Mouse (Mus musculus): ENCODE results near the gene Map3k11.

Map3k11 gene

DNA sequence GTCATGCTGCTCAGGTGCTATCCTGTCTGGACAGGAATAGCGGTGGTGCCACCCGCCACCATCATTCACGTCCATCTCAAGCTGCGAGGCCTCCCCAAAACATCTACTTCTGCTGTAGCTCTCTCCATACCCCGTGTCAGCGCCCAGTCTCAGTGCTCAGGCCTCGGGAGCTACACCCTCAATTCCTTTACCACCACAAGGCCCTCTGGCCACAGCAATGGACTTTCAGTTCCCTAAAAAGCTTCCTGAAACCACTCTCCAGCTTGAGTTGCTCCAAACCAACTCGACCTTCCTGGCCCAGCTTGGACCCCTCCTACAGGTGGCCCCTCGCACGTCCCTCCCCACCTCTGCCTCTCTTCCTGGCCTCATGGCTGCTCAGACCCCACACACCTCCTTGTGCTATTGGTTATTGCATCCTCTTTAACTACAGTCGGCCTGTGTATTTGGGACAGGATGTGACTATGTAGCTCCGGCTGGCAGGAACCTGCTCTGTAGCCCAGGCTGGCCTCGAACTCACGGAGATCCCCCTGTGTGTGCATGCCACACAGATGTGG, 23.4 kb downstream of the Map3k11 start:
- no peak for DNase-seq

DNA sequence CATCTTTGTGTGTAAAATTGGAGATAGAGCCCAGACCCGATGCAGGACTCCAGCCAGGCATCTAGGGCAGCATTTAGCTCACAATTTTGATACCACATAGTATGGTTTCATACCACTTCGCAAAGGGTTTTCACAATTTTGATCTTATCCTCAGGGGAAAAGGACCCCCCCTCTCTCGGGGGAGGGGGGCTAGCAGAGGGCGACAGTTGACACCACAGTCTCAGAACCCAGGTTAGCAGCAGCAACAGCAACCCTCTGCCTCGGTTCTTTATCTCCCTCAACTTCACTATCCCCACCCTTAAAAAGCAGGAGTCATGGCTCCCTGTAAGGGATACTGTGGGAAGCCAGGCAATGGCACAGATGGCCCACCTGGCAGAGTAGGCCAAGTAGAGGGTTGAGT, 24.7 kb downstream of the Map3k11 start:
- DNase-seq, result no peak

DNA sequence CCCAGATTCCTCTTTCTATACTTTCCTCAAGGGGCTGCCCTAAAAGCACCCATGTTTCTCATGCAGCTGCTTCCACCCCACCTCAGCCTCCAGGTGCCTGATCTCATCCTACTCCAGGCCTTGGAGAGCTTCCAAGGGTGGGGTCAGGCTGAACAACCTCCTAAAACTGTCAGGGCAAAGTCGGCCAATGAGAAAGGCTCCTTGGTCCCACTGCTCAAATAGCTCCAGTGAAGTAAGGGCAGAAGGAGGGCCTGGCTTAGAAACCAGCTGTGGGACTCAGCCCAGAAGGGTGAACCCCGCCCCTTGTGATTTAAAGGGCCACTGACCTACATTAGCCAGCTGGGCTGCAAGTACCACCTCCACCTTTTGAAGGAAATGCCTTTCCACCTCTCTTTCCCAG, 25.2 kb downstream of the Map3k11 start:
- DNase-seq, result peak; percentile 89

DNA sequence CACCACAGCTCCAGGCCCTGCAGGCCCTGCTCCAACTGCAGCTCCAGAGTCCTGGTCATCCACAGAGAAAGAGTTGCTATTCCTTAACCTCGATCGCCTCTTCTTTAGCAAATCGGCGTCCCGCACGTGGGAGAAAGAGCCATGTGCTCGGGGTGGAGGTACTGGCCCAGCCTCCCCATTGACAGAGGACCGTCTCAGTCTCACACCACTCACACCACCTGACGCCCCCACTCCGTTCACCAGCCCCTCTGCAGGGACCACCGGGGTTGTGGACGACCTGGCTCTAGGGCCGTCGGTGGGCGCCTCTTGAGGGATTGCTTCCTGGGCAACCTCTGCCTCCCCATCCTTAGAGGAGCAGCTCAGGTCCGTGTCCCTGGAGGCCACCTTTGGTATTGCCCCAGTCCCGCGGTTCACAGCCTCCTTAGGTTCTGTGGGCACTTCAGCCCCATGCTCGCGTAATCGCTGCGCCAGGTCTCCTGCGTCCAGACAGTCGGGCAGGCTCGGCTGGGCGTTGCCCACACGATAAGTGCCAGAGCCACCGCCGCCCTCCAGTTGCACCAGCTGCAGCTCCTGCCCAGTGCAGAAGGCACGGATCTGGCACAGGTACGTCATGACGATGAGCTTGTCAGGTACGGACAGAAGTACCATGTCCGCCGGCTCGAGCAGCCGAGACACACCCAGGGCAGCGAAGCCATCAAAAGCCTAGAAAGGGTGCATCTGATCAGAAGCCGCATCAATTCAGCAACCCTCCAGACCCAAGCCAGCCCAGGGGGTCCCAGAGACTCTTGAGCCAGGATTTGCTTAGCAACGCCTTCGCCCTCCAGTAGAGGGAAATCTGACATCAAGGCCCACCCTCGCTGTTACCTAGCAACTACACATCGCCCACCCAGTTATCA, 27.5 kb downstream of the Map3k11 start:
- DNase-seq, result peak; percentile 78

DNA sequence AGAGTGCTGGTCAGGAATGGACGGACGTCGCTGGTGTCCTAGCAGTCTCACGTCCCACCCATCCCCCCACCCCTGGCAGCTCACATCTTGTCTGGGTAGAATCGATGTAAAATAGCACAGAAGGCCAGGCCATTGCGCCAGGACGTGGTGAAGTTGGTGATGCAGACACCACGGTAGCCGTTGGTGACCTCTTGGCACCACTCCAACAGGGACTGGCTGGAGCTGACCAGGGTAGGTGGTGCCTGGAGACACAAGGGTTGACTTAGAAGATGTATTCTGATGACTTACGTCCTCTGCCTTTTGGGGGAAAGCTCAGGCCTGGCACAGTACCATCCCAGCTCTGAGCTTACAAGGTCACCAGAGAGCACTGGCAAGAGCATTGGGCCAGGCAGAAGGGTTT, 28.4 kb downstream of the Map3k11 start:
- DNase-seq, result no peak

DNA sequence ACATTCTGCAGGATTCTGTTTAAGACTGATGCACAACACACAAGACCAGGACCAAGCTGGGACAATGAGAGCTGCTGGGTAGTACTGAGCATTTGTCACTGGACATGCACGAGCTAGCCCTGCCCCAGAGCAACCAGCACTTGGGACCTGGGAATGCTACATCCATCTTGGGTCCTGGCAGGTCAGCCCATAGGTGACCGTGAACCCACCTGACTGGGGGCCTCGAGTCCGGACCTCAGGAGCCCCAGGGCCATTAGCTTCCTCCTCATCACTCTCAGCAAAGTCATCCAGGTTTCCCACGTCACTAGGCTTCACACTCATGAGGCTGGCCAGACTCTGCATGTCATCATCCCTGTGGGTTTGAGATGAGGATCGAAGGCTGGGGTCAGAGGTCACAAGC, 32.7 kb downstream of the Map3k11 start:
- no peak for DNase-seq

DNA sequence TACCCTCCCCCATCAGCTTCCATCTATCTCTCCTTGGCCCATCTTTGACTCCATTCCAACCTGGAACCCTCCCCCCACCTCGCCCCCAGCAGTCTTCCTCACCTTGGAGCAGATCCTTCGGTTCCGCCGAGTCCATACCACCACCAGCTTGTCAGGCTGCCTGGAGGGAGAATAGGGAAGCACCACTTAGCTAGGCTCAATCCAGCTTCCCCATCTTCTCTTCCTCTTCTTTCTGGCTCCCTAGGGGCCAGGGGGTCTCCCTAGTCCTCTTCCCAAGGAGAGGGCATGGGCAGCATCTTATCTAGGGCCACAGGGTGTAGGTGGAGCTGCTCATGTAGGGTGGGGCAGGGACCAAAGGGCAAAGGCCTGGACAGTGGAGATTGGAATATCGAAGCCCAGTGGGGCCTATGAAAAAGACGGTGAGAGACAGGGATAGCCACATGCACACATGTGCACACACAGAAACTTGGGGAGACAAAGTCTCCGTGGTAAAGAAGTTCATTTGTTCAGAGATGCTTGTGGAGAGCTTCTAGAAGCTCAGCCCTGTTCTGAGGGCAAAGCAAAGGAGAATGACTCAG, 34.4 kb downstream of the Map3k11 start:
- no peak for DNase-seq

DNA sequence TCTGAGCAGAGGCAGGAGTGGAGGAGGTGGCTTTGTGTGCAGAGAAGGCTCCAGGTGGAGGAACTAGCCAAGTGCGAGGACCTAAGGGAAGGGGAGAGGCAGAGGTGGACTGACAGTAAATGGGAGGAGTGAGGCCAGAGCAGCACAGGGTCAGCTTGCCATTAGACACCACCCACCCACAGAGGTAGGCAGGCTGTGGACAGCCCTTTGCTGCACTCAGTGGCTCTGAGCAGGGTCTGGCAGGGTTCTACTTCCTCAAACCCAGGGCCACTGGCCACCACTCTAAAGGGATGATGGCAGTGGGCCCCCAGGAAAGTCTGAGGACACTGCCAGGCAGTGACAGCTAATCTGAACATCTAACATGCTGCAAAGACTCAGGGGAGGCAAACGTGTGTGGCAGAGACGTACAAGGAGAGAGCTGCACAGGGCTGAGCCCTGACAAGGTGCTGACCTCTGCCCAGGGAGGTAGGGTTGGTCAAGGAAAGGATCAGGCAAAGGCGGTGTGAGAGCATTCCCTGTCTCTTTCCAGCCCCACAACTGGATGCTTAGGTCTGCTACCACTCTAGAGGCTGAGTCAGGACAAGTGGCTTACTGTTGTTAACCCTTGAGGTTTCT, 35.5 kb downstream of the Map3k11 start:
- no peak for DNase-seq

DNA sequence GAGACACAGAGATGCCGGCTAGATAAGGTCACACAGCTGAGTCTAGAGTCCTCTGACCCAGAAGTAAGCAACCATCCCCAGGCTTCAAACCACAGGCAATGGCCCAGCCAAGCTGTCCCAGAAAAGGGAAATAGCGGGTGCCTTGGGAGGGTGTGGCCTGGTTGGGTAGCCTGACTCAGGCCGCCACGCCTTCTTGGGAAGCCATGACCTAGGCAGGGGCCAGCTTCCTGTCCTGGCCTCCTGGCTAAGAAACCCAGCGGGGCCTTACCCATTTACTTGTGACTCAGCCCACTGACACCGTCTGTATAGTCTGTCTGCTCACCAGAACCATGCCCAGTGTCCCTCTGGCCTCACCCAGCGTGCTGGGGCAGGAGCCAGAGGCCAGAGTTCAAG, 36.0 kb downstream of the Map3k11 start:
- DNase-seq, result peak; percentile 86

DNA sequence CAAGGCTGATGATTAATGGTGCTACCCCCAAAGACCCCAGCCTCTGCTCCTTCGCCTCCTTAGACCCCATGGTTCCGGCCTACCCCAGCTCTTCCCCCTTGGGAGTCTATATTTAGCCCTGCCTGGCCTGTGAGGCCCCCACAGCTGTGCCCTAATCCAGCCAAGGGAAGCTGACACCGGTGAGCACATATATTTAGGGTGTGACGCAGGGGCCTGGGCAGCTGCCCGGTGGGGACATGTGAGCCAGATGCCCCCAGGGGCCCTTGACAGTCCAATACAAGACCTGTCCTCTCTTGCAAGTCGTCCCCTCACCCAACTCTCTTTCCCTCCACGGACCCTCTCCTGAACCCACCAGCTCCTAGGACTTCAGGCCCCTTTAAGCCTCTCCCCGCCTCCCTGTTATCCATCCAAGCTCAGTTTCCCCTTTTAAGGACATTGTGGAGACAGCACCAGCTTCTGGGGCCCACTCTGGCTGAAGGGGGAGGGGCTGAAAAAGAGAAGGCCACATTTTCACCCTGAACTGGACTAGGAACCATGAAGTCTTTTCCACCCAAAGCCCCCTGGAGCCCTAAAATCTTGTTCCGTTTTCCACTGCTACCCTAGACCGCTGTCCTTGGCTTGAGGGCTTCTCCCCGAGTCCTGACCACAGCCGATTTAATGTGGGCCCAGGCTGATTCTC, 36.6 kb downstream of the Map3k11 start:
- DNase-seq, result no peak

DNA sequence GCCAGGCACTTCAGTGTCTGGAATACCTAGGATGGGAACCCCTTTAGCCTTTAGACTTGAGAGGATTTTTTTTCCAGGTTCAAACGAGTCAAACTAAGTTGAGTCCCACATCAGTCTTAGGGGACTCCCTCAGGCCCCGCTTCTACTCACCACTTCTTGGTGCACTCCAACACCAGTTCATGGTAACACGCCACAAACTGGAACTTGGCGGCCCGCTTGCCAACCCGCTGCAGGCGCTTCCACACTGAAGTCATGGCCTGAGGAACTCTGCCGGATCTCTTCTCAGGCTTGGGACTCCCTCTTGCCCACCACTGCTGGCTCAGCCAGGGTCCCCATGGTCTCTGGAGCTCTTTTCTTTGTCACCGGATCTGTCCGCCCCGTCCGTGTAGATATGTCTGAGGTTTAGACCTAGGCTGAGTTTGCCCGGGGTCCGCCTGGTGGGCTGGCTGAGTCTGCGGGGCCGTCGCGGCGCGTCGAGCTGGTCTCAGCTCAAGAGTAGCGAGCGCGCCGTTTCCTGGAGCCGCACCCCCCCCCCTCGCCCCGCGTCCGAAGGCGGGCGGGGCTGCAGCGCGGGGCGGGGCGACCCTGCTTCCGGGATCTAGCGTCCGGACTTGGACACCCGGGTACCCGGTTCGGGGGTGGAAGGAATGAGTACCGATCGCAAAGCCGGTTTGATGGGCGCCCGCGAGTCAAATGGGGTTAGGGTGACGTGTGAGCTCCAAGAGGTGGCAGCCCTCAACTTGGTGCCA, 37.4 kb downstream of the Map3k11 start, which contains the start of gene Ehbp1l1:
Ehbp1l1 (minus strand) TSS at position 551 of the 749 bp plus-strand sequence.
- peak; percentile 85 for DNase-seq

DNA sequence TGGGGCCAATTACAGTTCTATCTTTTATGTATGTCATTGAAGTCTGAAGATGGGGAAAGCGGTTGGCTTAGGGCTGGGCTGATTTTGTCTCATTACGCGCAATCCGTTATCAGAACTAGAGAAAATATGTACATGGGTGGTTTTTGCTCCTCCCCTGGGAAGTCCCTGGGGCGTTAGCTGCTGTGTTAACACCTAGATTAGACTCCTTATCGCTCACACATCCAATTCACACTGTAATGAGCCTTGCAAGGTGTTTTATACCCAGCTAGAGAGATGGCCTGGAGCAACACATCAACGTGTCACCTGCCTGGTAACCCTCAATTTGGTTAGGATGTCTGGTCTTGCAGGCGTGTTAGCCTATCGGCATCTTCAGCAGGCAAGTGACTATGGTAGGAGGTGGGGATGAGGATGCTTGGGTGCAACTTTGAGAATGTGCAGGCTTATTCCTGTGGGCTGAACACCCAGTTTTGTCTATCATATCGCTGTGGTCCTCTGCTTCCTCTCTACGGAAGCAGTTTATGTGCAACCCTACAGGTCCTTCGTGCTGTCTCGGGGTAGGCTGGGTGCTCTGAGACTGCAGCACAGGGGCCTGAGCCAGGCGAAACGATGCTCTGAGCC, 38.5 kb downstream of the Map3k11 start:
- DNase-seq, result no peak

DNA sequence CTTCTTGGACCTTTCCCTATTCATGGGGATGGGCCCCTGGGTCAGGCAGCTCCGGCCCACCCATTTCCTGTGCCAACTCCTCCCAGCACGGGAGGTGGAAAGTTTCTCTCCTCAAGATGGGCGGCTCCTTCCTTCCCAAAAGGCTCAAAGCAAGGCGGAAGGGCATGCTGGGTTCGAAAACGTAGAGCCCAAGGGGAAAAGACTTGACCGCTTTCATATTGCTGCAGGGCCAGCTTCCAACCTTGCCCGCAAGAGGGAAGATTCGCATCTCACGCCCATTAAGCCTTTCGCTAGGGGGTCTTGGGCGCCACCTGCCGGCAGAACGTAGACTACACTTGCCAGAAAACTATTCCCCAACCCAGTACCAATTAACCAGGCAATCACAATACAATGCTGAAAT, 39.2 kb downstream of the Map3k11 start:
- peak; percentile 93 for DNase-seq

DNA sequence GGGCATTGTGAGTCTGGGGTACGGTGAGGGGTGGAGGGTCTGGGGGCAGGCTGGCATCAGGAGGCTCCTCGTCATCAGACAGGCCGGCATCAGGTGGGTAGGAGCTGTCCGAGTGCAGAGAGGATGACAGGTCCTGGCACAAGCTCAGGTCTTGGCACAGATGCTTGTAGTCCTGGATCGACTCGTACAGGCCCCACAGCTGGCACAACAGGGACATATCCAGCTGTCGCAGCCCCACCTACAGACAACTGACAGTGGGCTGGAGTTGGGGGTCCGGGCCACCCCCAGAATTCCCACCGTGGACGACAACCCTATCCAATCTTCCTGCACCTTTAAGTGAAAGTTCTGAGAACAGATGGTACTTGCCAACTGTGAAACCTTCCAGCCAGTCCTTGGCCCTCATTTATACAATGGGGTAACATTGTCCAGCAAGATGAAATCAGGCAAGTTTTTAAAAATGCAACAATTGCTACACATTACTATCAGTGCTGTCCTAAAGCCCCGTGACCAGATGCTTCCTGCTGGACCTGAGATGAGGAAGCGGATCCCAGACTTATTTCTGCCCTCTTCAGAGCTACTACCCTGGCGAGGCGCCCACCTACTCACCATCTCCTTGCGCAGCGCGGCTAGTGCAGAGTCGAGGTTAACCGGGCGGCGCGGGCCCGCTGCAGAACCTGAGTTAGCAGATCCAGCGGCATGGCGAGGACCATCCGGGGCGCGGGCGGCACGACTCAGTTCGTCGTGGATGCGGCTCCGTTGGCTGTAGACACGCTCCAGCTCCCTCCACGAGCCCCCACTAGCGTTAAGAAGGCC, 40.3 kb downstream of the Map3k11 start:
- peak; percentile 77 for DNase-seq

DNA sequence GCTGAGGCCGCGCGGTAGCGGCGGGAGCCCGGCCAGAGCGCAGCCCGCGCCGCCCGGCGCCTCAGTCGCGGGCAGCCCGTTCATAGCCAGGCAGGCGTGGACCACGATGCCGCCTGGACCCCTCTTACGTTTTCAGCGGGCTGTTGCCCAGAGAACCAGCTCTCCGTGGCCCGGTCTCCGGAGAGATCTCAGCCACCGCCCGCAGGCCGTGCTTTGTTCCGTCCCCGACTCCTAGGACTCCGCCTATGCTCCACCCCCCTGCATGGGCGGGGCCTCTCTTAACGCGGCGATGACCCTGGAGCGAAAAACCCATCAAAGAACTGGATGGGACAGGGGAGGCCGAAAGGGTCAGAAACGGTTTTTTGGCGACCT, 40.9 kb downstream of the Map3k11 start, which contains the start of gene Fam89b:
Fam89b (minus strand) TSS at position 210 of the 372 bp plus-strand sequence.
- DNase-seq, result peak; percentile 97

DNA sequence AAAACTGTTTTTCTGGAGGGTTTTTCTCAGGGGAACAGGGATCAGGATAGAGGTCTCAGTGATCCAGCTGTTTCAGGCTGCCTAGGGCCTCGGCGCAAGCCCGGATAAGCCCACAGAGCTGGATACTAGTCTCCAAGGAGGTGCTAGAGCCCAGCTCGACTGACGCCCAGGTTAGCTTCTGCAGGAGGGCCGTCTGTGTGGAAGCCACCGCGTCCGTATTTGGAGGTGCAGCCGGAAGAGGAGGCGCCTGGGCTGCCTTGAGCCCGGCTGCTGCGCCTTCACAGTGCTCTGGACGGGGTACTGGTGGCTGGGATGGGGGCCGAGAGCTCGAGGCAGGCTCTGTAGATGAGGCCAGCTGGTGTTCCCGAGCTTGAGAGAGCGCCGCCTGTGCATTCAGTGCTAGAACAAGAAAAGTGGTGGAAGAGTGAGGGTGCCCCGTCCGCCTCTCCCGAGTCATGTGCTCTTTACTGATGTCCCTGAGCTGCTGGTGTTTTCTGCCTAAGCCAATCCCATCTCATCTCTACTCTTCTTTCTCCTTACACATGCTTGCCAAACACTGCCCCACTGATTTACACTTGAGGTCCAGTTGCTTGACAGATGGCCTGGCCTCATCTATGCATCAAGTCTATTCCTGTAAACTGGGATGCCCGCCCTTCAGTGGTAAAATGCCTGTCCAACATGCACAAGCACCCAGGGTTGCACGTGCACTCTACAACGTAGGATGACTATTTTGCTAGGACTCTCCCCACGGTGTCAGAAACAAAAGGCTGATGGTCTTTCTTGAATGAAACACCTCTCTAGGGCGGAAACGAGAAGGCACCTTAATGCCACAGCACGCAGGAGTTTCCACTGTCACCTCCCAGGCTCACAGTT, 42.0 kb downstream of the Map3k11 start:
- peak; percentile 61 for DNase-seq

DNA sequence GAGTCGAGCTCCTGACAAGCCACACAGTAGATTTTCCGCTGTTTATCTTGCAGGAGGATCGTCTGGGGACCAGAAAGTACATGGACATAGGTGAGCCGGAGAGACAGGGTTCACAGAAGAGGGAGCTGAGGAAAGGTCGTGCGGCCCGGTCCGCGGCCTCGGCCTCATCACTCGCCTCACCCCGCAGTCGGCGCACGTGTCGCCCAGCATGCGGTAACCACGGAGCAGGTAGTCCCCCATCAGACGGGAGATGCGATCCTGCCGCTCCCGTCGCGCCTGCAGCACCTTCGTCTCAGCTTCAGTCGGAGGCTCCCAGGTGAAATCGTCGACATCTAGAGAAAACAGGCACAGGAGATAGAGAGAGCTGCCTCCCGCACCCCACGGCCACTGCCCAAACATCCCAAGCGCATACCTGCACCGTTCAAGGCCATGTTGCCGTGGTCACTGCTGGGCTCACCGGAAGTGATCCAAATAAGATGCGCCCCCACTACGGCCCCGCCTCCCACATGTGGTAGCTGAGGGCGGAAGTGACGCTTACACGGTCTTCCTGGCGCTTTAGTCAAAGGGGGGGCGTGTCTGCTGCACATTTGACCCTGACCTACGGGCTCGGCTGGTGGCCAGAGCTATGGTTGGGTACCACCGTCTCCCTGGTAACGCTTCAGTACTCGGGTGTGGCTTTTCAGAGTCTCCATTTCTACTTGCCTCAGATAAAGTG, 42.9 kb downstream of the Map3k11 start:
- DNase-seq, result peak; percentile 97

DNA sequence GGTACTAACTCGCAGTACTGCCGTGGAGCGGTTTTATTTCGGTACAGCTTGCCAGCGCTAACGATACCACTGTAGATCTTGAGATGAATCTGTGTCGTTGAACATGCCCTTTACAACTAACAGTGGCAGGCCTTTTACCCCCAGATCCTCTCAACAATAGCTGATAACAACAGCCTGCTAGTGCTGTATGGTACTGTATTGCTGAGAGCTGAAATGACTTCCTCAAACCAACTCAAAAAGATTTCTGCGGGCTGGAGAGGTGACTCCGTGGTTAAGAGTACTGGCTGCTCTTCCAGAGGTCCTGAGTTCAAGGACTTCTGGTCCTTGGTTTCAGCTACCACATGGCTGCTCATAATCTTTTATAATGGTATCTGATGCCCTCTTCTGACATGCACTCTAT, 45.8 kb downstream of the Map3k11 start:
- no peak for DNase-seq

DNA sequence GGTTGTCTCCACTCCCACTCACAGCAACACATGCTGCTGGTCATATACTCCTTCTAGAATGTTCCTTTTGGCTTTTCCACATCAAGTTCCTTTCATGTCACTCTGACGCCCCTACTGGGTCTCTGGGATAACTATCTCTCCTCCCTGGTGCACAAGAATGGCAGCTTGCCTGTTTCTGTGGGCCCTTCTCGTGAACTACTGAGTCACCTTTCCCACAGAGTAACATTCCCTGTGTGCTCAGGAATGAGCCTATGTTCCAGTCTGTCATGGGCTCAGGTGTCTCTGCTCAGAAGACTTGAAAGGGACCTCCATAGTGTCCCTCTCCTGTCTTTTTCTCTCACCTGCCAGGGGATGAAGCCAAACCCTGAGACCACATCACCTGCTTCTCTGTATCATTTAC, 50.9 kb downstream of the Map3k11 start:
- no peak for DNase-seq

All from lung, postnatal 10 days (tissue).